Mouse (Mus musculus): ENCODE results near the gene Ranbp17.
"Not testable (repeated sequence)": the region's sequence is repeated elsewhere in the genome, so short reads cannot be mapped to it uniquely, and the experiment has no call there.

Ranbp17 gene

DNA sequence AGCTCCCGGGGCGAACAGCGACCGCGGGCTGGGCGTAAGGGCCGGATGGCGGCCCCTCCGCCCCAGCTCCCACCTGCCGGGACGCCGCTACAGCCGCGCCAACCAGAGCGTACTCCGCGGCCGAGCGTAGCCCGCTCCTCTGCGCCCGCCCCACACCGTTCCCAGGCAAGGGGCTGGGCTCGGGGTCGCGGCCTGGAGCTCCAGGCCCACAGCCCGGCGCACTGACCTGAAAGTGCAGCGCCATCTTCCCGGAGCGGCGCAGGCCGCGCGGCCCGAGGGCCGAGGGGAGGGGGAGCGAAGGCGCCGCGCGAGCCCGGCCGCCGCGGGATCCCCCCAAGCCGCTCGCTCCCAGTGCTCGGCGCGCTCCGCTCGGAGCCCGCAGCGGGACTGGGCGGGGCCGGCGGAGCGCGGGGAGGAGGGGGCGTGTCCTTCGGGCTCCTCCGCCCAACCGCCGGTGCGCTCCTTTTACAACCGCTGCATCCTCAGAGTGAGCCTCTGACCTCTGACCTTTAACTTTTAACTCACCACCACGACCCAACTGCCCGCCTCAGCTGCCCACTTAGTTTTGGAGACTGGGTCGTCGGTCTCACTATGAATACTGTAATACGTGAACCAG is at the start of gene Ranbp17:
TSS of gene Ranbp17 (minus strand) at position 371 of the 616 bp plus-strand sequence.
- peak; percentile 1 to 2 for DNase-seq (ENCODE audit: low spot score in 2 of 2)

DNA sequence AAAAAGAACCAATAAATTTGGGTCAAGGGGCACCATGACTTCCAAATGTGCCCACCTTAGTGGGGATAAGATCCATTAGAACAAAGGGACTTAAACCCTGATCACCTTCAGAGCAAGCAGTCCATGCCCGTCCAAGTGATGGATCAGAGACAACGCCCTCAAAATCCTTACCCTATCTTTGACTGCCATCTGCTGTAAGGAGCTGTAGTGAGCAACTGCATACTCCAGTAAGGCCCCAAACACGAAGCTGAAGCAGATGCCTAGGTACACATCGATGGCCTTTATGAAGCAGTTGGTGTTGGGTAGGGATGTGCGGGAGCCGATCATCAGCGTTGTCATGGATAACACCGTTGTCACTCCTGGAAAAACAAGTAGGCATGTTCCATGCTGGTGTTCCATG is 40.6 kb upstream of the Ranbp17 start:
- no peak for DNase-seq (ENCODE audit: low spot score in 2 of 2)

DNA sequence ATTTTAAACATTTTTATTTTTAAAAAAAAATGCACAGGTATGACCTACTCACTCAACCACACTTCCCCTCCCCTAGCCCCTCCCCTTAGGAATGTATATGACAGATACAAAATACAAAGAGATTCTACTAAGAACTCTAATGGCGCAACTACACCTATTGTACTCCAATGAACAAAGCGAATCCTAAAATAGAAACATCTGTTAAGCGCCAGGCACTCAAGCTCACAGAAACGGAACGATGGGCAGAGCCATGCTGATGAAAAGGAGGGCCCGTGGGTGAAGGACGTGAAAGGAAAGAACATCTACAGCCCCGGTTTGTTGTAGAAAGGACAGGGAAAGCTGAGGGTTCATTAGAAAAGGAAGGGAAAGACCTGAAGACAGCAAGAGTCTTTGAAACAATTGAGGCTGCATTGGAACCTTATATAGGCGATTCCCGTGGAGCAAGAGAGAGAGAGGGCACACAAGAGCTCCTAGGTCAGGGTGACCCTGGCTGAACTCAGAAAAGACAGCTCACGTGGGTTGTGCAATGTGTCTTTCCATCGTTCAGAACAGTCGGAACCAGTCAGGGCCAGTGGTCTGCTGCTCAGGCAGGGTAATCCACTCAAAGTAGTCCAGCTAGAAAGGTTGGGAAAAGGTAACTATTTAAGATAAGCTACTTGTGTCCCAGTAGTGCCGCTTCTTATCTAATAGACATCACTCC is 37.5 kb upstream of the Ranbp17 start:
- DNase-seq (ENCODE audit: low spot score in 2 of 2), result no peak

DNA sequence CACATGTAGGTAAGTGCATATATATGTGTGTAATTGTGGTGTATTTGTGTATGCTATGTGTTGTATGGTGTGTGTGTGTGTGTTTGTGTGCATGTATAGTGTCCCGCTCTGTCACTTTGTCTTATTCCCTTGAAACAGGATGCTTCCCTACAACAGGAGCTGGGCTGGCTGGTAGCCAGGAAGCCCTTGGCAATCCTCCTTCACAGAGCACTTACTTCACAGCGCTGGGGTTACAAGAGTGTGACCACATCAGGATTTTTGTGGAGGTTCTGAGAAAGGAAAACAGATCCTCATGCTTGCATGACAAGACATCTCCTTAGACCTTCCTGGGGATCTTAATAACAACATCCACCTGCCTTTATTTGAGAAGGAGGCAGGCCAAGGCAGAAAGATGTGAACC is 33.8 kb upstream of the Ranbp17 start:
- no peak for DNase-seq (ENCODE audit: low spot score in 2 of 2)

DNA sequence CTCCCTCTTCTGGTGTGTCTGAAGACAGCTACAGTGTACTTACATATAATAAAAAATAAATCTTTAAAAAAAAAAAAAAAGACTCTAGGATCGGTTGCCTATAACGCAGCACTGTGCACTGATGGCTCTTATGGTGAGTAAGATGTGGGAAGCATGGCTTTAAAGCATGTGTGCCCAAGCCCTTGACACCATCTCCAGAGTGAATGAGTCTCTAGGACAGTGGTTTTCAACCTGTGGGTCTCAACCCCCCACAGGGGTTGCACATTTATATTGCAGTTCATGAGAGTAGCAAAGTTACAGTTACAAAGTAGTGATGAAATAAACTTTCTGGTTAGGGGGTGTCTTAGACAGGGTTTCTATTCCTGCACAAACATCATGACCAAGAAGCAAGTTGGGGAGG is 31.4 kb upstream of the Ranbp17 start:
- DNase-seq (ENCODE audit: low spot score in 2 of 2), result no peak

DNA sequence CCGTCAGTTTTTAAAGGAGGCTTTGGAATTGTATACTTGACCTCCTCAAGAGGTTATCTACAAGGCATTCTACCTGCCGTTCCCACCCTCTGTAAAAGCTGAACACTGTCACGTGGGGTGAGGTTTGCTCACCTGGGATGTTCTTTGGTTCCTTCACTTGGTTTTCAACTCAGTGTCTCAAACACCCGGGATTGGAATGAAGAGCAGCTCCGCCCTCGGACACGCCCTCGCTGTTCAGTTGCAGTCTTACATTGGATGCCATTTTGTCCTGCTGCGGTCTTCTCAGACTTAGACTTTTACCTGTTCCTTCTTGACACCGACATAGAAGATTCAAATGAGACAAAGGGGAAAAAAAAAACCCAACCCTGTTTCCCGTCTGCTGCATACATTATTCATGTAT is 30.6 kb upstream of the Ranbp17 start:
- DNase-seq (ENCODE audit: low spot score in 2 of 2), result no peak

DNA sequence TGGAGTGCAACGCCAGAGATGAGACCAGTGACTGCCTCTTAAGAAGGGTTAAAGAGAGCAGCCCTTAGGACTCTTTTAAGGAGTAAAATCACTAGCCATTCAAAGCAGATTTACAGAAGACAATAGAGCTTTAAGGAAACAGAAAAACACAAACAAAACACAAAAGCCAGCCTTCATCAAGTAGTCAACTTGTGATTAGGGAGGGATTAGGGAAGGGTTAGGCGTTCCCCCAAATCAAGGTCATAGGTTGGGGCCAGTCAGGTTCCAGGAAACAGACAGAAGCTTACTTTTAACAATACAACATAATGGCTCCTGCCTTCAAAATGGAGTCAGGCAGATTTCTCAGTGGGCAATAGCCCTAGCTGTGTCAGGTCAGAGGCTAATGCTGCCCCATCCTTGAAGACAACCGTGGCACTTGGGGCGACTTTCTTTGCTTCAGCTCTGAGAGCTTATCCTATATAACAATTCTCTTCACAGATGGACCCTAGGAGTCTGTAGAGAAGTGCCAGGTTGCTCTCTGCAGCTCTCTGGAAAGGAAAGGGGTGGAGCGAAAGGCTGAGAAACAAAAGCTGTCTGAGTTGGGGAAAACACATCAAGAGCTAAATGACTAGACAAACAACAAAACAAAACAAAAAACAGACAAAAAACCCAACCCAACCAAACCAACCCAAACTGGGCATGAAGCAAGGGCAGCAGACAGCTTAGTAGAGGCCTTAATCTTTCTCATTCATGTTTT is 24.0 kb upstream of the Ranbp17 start:
- DNase-seq (ENCODE audit: low spot score in 2 of 2), result no peak

DNA sequence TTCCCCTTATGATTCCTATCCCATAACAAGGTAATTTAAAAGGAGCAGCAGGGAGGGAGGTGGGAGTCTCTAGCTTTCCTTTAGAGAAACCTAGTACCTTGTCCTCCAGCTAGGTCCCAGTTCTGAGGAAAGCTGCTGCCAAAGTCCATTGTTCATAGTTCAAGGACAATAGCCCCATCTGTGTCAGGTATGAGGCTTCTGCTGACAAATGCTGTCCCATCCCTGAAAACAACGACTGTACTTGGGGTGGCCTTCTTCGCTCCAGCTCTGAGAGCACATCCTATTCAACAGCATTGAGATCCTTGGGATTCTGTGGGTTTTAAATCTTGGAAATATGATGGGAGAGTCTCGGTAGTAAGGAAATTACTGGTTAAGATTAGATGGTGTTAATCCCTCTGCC is 23.1 kb upstream of the Ranbp17 start:
- no peak for DNase-seq (ENCODE audit: low spot score in 2 of 2)

DNA sequence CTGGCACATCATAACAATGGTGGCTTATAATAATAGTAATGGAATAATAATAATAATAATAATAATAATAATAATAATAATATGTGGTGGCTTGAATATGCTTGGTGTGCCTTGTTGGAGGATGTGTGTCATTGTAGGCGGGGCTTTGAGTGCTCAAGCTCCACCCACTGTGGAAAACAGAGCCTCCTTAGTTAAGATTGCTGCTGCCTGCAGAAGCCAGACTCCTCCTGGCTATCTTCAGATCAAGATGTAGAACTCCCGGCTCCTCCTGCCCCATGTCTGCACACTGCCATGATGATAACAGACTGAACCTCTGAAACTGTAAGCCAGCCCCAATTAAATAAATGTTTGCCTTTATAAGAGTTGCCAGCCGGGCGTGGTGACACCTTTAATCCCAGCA is 21.0 kb upstream of the Ranbp17 start:
- no peak for DNase-seq (ENCODE audit: low spot score in 2 of 2)

DNA sequence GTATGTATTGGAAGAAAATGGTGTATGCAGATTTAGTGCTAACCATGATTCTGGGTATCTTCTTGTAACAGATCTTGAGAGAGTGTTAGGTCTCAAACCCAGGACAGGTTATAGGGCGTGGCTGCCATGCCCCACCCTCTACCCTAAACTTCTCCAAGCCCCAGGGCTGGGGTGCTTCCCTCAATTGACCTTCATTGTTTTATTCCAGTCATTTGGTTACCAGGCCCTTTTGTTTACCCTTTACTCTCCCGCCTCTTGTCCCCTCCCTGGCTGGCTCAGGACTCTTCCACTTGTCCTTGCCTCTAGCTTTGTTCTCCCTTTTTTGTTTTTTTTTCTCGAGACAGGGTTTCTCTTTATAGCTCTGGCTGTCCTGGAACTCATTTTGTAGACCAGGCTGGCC is 20.0 kb upstream of the Ranbp17 start:
- DNase-seq (ENCODE audit: low spot score in 2 of 2), result no peak

DNA sequence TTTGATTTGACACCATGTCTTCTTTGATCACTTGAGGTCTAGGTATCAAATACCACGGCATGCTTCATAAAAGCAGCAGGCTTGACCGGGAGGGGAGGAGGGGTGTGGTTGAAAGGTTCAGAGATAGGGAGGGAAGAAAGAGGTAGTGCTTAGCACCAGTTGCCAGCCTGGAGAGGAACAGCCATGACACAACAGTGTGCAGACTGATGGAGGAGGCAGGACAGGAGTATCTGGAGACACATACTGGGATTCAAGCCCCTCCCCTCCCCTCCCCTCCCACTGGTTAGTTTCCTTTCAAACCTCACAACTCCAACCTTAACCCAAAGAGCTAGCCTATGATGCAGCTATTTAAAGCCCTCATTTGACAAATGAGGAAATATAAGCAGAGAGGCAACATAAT is 16.0 kb upstream of the Ranbp17 start:
- DNase-seq (ENCODE audit: low spot score in 2 of 2), result no peak

DNA sequence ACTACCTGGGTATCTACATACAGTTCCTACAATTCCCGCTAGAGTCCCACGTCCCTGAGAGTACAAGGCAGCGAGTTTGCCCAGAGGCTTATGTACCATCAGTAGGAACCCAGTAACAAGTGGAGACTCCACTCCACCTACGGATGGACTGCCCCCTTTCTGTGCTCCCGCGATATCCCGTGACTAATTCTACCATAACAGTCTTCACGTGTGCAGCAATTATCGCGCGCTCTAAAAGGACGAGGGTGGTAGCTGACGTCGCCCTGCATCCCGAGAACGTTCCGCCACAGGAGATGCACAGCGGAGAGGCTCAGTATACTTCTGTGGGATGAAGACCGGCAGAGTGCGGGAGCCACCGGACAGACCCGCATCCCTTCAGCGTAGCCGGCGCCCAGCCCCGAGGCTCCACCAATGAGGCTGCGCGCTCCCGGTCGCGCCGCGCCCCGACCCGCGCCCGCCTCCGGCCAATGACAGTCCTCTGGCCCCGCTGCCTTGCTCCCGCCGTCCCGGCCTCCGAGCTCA is 631 bp downstream of the Ranbp17 start:
- peak; percentile 36 to 37 for DNase-seq (ENCODE audit: low spot score in 2 of 2)

DNA sequence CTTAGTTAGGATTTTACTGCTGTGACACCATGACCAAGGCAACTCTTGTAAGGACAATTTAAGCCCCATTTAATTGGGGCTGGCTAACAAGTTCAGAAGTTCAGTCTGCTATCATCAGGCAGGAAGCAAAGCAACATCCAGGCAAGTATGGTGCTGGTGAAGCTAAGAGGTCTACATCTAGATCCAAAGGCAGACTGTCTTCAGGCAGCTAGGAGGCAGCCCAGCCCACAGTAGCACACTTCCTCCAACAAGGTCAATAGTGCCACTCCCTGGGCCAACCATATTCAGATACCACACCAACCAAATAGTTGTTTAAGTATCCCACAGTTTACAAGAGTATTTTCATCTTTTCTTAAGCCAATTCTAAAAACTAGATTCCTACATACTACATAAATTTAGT is 4.1 kb downstream of the Ranbp17 start:
- no peak for DNase-seq (ENCODE audit: low spot score in 2 of 2)

DNA sequence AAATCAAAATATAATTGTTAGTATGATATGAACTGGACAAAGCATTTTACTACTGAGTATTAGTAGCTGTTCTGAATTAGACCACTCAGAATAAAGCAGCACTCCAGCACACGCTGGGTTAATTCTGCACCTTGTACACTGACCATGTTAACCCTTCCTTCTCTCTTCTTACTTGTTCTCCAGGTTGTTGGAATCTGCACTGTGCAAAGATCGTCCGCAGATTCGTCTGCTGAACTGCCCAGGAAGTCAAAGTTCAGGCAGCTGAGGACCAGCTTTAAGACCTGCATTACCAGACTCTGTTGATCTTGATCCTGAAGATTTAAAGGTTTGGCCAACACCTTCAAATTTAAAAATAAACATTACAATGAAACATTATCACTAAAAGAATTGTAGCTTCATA is 27.8 kb downstream of the Ranbp17 start:
- DNase-seq (ENCODE audit: low spot score in 2 of 2), result no peak

DNA sequence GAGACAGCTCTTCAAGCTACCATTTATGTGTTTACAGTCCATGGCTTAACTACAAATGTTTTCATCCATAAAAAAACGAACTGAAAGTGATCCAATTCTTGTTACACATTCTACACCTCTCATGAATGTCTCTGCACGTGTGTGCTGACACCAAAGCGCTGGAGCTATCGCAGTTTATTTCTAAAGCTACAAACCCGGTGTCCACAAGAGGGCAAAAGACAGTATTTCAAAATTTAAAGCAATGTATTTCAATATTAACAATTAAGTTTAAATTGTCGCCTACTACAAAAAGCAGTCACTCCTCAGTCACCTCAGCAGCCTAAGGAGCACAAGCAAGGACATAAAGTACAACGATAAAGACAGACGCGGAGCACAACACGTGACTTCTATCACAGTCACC is 33.1 kb downstream of the Ranbp17 start:
- DNase-seq (ENCODE audit: low spot score in 2 of 2), result no peak

DNA sequence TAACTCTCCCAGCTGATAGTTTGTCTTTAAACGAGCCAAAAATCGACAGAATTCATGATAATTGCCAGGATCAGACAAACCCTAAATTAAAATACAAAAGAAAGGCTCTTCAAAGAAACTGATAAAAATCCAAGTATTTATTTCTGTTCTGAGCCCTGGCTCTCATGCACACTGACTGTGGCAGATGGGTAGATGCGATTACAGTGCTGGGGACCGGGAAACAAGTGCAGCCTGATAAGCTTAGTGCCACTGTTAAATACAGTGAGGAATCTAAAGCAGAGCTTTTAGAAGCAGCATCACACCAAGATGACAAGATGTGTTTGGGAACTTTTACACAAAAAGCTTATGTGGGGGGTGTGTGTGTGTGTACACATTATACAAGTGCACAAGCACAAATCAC is 34.3 kb downstream of the Ranbp17 start:
- DNase-seq (ENCODE audit: low spot score in 2 of 2), result no peak

DNA sequence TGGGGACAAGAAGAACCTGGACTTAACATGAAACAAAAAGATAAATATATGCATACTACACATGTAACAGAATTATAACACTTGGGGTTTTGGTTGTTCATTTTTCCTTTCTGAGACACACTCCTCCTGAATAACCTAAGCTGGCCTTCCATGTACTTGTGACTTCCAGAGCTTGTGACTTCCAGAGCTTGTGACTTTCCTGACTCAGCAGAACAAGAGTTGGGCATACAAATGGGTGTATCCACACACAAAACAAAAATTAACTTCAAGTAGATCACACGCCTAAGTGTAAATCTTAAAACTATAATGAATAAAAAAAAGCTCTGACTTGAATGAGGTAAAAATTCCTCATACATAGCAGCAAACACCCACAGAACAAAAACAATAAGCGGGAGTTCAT is 36.9 kb downstream of the Ranbp17 start:
- no peak for DNase-seq (ENCODE audit: low spot score in 2 of 2)

DNA sequence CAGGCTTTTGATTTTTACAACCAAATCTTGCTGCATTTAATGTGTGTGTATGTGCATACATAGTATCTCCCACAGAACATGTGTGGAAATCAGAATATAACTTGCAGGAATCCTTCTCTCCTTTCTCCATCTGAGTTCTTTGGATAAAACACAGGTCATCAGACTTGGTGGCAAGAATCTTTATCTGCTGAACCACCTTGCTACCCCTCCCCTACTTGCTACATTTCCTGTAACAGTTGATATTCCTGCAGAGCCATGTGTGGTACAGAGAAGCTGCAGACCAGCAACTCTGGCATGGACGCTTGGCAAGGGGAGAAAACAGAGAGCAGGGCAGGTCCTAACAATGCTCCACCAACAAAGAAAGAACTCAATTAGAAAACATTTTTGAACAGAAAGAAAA is 52.4 kb downstream of the Ranbp17 start:
- no peak for DNase-seq (ENCODE audit: low spot score in 2 of 2)

DNA sequence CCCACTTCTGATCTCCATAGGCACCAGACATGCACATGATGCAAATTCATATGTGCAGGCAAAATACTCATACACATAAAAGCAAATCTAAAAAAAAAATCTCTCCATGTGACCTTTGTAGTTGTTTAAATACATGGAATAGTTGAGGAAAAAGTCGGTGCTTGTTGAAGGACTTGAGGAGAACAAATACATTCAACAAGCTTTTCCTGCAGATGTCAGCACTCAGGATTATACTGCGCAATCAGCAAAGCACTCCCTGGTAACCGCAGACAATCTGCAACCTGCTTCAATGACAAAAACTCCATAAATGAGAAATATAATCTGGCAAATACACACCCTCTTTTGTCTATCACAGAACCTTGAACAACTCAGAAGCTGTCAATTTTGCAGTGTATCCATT is 59.5 kb downstream of the Ranbp17 start:
- no peak for DNase-seq (ENCODE audit: low spot score in 2 of 2)

DNA sequence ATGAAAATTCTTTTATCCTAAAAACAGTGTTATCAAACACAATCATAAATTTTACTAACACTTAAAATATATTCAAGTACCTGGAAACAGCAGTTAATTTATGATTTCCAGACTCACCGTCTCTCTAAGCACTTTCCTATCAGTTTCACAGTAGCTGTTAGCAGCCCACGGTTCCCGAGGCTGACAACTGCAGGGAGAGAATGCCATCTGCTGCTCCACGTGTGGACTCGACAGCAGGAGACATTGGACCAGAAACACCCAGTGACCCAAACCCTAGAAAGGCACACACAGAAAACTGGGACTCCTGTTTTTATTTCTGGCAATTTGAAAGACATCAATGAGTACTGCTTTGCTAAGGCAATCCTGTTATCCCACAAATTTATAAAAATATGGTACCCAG is 79.7 kb downstream of the Ranbp17 start:
- peak in 1 of 2 experiments; percentile 4 for DNase-seq (ENCODE audit: low spot score in 2 of 2)

DNA sequence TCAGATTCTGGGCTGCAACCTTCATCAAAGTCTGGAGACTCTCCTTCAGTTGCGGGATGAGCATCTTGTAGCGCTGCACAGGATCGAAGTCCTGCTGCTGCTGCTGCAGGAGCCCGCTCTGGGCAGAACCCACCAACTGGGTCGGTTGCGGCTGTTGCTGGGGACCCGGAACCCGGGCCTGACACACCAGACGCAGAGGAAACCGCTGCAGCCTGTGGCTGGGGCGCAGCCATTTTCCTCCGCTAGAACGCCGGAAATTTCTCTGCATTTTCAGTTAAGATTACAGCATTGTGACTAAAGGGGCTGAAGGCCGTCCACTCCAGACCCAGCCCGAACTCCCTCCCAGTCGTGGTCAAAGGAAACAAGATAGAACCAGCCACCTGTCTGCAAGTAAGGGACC is 85.3 kb downstream of the Ranbp17 start:
- DNase-seq (ENCODE audit: low spot score in 2 of 2), result not testable (repeated sequence)

DNA sequence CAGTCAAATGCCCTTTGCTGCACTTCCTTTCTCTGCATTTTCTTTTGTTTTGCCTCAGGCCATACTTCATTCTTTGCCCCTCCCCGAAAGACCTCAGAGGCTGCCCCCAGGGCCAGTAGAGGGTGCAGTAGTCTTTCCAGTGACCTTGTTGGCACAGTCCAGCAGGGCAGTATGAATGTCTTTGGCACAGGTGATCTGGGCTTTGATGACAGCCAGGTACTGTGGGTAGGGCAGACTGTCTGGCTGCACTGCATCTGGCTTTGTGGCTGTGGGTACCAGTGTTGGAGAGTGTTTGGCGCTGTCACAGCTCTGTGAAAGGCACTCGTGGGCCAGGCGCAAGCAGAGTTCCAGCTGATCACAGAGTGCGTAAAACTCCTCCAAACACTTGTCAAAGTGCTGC is 85.8 kb downstream of the Ranbp17 start:
- not testable (repeated sequence) for DNase-seq (ENCODE audit: low spot score in 2 of 2)

DNA sequence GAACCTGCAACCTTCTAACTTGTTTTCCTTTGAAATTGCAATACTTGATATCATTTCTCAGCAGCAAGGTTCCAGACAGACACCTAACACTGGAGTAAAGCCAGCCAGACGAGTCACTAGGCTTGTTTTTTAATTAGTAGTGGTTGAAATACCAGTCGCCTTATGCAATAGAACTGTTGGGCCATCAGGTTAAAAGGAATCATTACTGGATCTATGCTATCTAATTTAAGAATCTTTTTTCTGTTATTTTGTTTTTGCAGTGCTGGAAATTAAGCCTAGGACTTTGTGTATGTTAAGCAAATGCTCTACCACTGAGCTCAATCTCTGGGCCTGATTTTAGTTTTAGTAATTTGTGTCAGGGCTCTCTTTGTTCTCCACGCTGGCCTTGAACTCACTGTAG is 91.3 kb downstream of the Ranbp17 start:
- no peak for DNase-seq (ENCODE audit: low spot score in 2 of 2)
